Mouse (Mus musculus): ENCODE data around the gene Cpn2. TPM values are rescaled to one million over a fixed set of nuclear protein-coding genes. Genes with fewer than 3 reads are reported as not detected.

Cpn2 gene
- polyA plus RNA-seq, 1 experiment from 2014 or later: not detected

GRCm38 (mm10) chr16:30304236-30304635, 36.9 kb upstream of the Cpn2 start:
- no peaks in the 10 kb centered on the region for H3K36me3 ChIP-seq (ENCODE audit: control insufficient read depth, insufficient read depth)
- no peak for ATAC-seq
- peaks cover 20% of the 10 kb centered on the region for H3K27me3 ChIP-seq (replicated peaks; ENCODE audit: control insufficient read depth, insufficient read depth, low read length)
- no peak overlapping the region for H3K9ac ChIP-seq (replicated peaks; ENCODE audit: low read depth, low read length)
- H3K9me3 ChIP-seq (ENCODE audit: control insufficient read depth, low read length): no peaks in the 10 kb centered on the region
- WGBS: 88% methylated on average over 5 of the region's 5 CpGs
- H3K4me3 ChIP-seq (replicated peaks; ENCODE audit: low read length): no peak overlapping the region
- no peak overlapping the region for H3K4me2 ChIP-seq (ENCODE audit: low read length)
- H3K27ac ChIP-seq (ENCODE audit: low read length): no peak overlapping the region
- peaks cover 13% of the 10 kb centered on the region for H3K4me1 ChIP-seq (replicated peaks; ENCODE audit: control insufficient read depth, insufficient read depth, low read length)

- H3K27me3 ChIP-seq (replicated peaks; ENCODE audit: control insufficient read depth, insufficient read depth, low read length): peaks cover 16% of the 10 kb centered on the region
- no peak for ATAC-seq
- WGBS: 66% methylated on average over 2 of the region's 2 CpGs
- H3K9me3 ChIP-seq (ENCODE audit: control insufficient read depth, low read length): no peaks in the 10 kb centered on the region
- H3K27ac ChIP-seq (ENCODE audit: low read length): no peak overlapping the region
- no peak overlapping the region for H3K4me3 ChIP-seq (replicated peaks; ENCODE audit: low read length)
- no peak overlapping the region for H3K4me2 ChIP-seq (ENCODE audit: low read length)
- H3K4me1 ChIP-seq (replicated peaks; ENCODE audit: control insufficient read depth, insufficient read depth, low read length): peaks cover 5% of the 10 kb centered on the region
- H3K36me3 ChIP-seq (ENCODE audit: control insufficient read depth, insufficient read depth): no peaks in the 10 kb centered on the region
- H3K9ac ChIP-seq (replicated peaks; ENCODE audit: low read depth, low read length): no peak overlapping the region
These were observed 36.1 kb upstream of the Cpn2 start for GRCm38 (mm10) chr16:30303411-30303810.

GRCm38 (mm10) chr16:30302686-30303085, 35.4 kb upstream of the Cpn2 start:
- no peak overlapping the region for H3K4me3 ChIP-seq (replicated peaks; ENCODE audit: low read length)
- WGBS: 89% methylated on average over 6 of the region's 6 CpGs
- no peak overlapping the region for H3K4me2 ChIP-seq (ENCODE audit: low read length)
- H3K27me3 ChIP-seq (replicated peaks; ENCODE audit: control insufficient read depth, insufficient read depth, low read length): peaks cover 9% of the 10 kb centered on the region
- no peak overlapping the region for H3K9ac ChIP-seq (replicated peaks; ENCODE audit: low read depth, low read length)
- H3K27ac ChIP-seq (ENCODE audit: low read length): no peak overlapping the region
- H3K4me1 ChIP-seq (replicated peaks; ENCODE audit: control insufficient read depth, insufficient read depth, low read length): no peaks in the 10 kb centered on the region
- no peak for ATAC-seq
- no peaks in the 10 kb centered on the region for H3K36me3 ChIP-seq (ENCODE audit: control insufficient read depth, insufficient read depth)
- H3K9me3 ChIP-seq (ENCODE audit: control insufficient read depth, low read length): no peaks in the 10 kb centered on the region

GRCm38 (mm10) chr16:30299711-30300277, 32.5 kb upstream of the Cpn2 start:
- no peak overlapping the region for H3K27ac ChIP-seq (ENCODE audit: low read length)
- no peaks in the 10 kb centered on the region for H3K36me3 ChIP-seq (ENCODE audit: control insufficient read depth, insufficient read depth)
- H3K4me2 ChIP-seq (ENCODE audit: low read length): no peak overlapping the region
- 74% methylated on average over 10 of the region's 10 CpGs for WGBS
- no peaks in the 10 kb centered on the region for H3K9me3 ChIP-seq (ENCODE audit: control insufficient read depth, low read length)
- no peak for ATAC-seq
- no peak overlapping the region for H3K4me3 ChIP-seq (replicated peaks; ENCODE audit: low read length)
- no peak overlapping the region for H3K9ac ChIP-seq (replicated peaks; ENCODE audit: low read depth, low read length)
- no peaks in the 10 kb centered on the region for H3K4me1 ChIP-seq (replicated peaks; ENCODE audit: control insufficient read depth, insufficient read depth, low read length)
- H3K27me3 ChIP-seq (replicated peaks; ENCODE audit: control insufficient read depth, insufficient read depth, low read length): no peaks in the 10 kb centered on the region

GRCm38 (mm10) chr16:30297450-30297849, 30.2 kb upstream of the Cpn2 start:
- Histone ChIP-seq H3K9me3 (ENCODE audit: control insufficient read depth, low read length) (no peaks in the 10 kb centered on the region), H3K27me3 (replicated peaks; ENCODE audit: control insufficient read depth, insufficient read depth, low read length) (no peaks in the 10 kb centered on the region), H3K27ac (ENCODE audit: low read length) (no peak overlapping the region), H3K4me3 (replicated peaks; ENCODE audit: low read length) (no peak overlapping the region), H3K4me1 (replicated peaks; ENCODE audit: control insufficient read depth, insufficient read depth, low read length) (no peaks in the 10 kb centered on the region), H3K4me2 (ENCODE audit: low read length) (no peak overlapping the region), H3K9ac (replicated peaks; ENCODE audit: low read depth, low read length) (no peak overlapping the region), H3K36me3 (ENCODE audit: control insufficient read depth, insufficient read depth) (no peaks in the 10 kb centered on the region)
- WGBS: 83% methylated on average over 7 of the region's 7 CpGs
- ATAC-seq: no peak

- 87% methylated on average over 11 of the region's 11 CpGs for WGBS
- ATAC-seq: no peak
- no peak overlapping the region for H3K27ac ChIP-seq (ENCODE audit: low read length)
- no peaks in the 10 kb centered on the region for H3K9me3 ChIP-seq (ENCODE audit: control insufficient read depth, low read length)
- H3K36me3 ChIP-seq (ENCODE audit: control insufficient read depth, insufficient read depth): no peaks in the 10 kb centered on the region
- H3K9ac ChIP-seq (replicated peaks; ENCODE audit: low read depth, low read length): no peak overlapping the region
- H3K4me2 ChIP-seq (ENCODE audit: low read length): no peak overlapping the region
- no peak overlapping the region for H3K4me3 ChIP-seq (replicated peaks; ENCODE audit: low read length)
- no peaks in the 10 kb centered on the region for H3K27me3 ChIP-seq (replicated peaks; ENCODE audit: control insufficient read depth, insufficient read depth, low read length)
- H3K4me1 ChIP-seq (replicated peaks; ENCODE audit: control insufficient read depth, insufficient read depth, low read length): no peaks in the 10 kb centered on the region
These were observed 29.4 kb upstream of the Cpn2 start for GRCm38 (mm10) chr16:30296601-30297275.

- Histone ChIP-seq H3K4me2 (ENCODE audit: low read length) (no peak overlapping the region), H3K4me3 (replicated peaks; ENCODE audit: low read length) (no peak overlapping the region), H3K9me3 (ENCODE audit: control insufficient read depth, low read length) (no peaks in the 10 kb centered on the region), H3K4me1 (replicated peaks; ENCODE audit: control insufficient read depth, insufficient read depth, low read length) (no peaks in the 10 kb centered on the region), H3K27ac (ENCODE audit: low read length) (no peak overlapping the region), H3K9ac (replicated peaks; ENCODE audit: low read depth, low read length) (no peak overlapping the region), H3K36me3 (ENCODE audit: control insufficient read depth, insufficient read depth) (no peaks in the 10 kb centered on the region), H3K27me3 (replicated peaks; ENCODE audit: control insufficient read depth, insufficient read depth, low read length) (no peaks in the 10 kb centered on the region)
- no peak for ATAC-seq
- 91% methylated on average over 7 of the region's 7 CpGs for WGBS
These were observed 27.8 kb upstream of the Cpn2 start for GRCm38 (mm10) chr16:30295106-30295505.

GRCm38 (mm10) chr16:30290436-30290835, 23.1 kb upstream of the Cpn2 start:
- H3K4me1 ChIP-seq (replicated peaks; ENCODE audit: control insufficient read depth, insufficient read depth, low read length): no peaks in the 10 kb centered on the region
- H3K36me3 ChIP-seq (ENCODE audit: control insufficient read depth, insufficient read depth): no peaks in the 10 kb centered on the region
- no peak for ATAC-seq
- no peak overlapping the region for H3K27ac ChIP-seq (ENCODE audit: low read length)
- no peak overlapping the region for H3K4me3 ChIP-seq (replicated peaks; ENCODE audit: low read length)
- no peaks in the 10 kb centered on the region for H3K27me3 ChIP-seq (replicated peaks; ENCODE audit: control insufficient read depth, insufficient read depth, low read length)
- no peak overlapping the region for H3K9ac ChIP-seq (replicated peaks; ENCODE audit: low read depth, low read length)
- WGBS: 77% methylated on average over 6 of the region's 6 CpGs
- no peaks in the 10 kb centered on the region for H3K9me3 ChIP-seq (ENCODE audit: control insufficient read depth, low read length)
- H3K4me2 ChIP-seq (ENCODE audit: low read length): no peak overlapping the region

- no peak overlapping the region for H3K27ac ChIP-seq (ENCODE audit: low read length)
- no peak overlapping the region for H3K4me3 ChIP-seq (replicated peaks; ENCODE audit: low read length)
- peaks cover 13% of the 10 kb centered on the region for H3K4me1 ChIP-seq (replicated peaks; ENCODE audit: control insufficient read depth, insufficient read depth, low read length)
- H3K9ac ChIP-seq (replicated peaks; ENCODE audit: low read depth, low read length): no peak overlapping the region
- H3K9me3 ChIP-seq (ENCODE audit: control insufficient read depth, low read length): no peaks in the 10 kb centered on the region
- 52% methylated on average over 4 of the region's 4 CpGs for WGBS
- no peak for ATAC-seq
- no peaks in the 10 kb centered on the region for H3K36me3 ChIP-seq (ENCODE audit: control insufficient read depth, insufficient read depth)
- H3K27me3 ChIP-seq (replicated peaks; ENCODE audit: control insufficient read depth, insufficient read depth, low read length): peaks cover 14% of the 10 kb centered on the region
- no peak overlapping the region for H3K4me2 ChIP-seq (ENCODE audit: low read length)
These were observed 18.4 kb upstream of the Cpn2 start for GRCm38 (mm10) chr16:30285701-30286100.
